Mouse (Mus musculus): ENCODE measurements around the gene Bicdl1.

- no peak for TF ChIP-seq GATA1 (IDR thresholded peaks at IDR 0.05; ENCODE audit: borderline replicate concordance, low read length)
- TF ChIP-seq FLI1 (IDR thresholded peaks at IDR 0.05; ENCODE audit: low read length) = no peak
These were observed 26.1 kb upstream of the Bicdl1 start for GRCm38 (mm10) chr5:115757516-115757915.

All from megakaryocyte, embryonic 14.5 days (primary cell).